Mouse (Mus musculus): ENCODE measurements at regions not wholly inside any gene's neighbourhood (a gene's known extent, or its start where the extent isn't known, plus 50 kb on each side); places are given as distances from the start of the nearest gene placed in this dataset.
A peak's percentile ranks its signal among the peaks of the same experiment; 100 is the strongest.

- peak; percentile 71 for ATAC-seq
These were observed 857.2 kb upstream of the Lrrc6 start for GRCm38 (mm10) chr15:67357867-67358266.

GRCm38 (mm10) chr15:67355334-67355733 lies 854.6 kb upstream of the Lrrc6 start:
- Histone ChIP-seq H3K27ac (ENCODE audit: low read length) (no peak overlapping the region), H3K4me2 (replicated peaks; ENCODE audit: low read depth, low read length) (no peak overlapping the region), H3K36me3 (ENCODE audit: insufficient read depth, low read length) (no peaks in the 10 kb centered on the region), H3K4me1 (ENCODE audit: insufficient read depth, low read depth, low read length) (no peaks in the 10 kb centered on the region), H3K27me3 (replicated peaks; ENCODE audit: insufficient read depth, low read length) (no peaks in the 10 kb centered on the region), H3K9me3 (ENCODE audit: low read length) (no peaks in the 10 kb centered on the region), H3K4me3 (ENCODE audit: low read depth, low read length) (no peak overlapping the region), H3K9ac (replicated peaks; ENCODE audit: low read depth) (no peak overlapping the region)
- no peak for TF ChIP-seq CTCF (IDR thresholded peaks at IDR 0.05)
- TF ChIP-seq EP300 (IDR thresholded peaks at IDR 0.05) = no peak
- DNase-seq (ENCODE audit: low spot score) (no peak), ATAC-seq (no peak)

More at GRCm38 (mm10) chr15:67357867-67358266, 857.2 kb upstream of the Lrrc6 start:
- Histone ChIP-seq H3K9ac (replicated peaks; ENCODE audit: low read depth) (no peak overlapping the region), H3K36me3 (ENCODE audit: insufficient read depth, low read length) (no peaks in the 10 kb centered on the region), H3K9me3 (ENCODE audit: low read length) (no peaks in the 10 kb centered on the region), H3K4me3 (ENCODE audit: low read depth, low read length) (no peak overlapping the region), H3K27me3 (replicated peaks; ENCODE audit: insufficient read depth, low read length) (no peaks in the 10 kb centered on the region), H3K27ac (ENCODE audit: low read length) (no peak overlapping the region), H3K4me2 (replicated peaks; ENCODE audit: low read depth, low read length) (no peak overlapping the region), H3K4me1 (ENCODE audit: insufficient read depth, low read depth, low read length) (peaks cover 3% of the 10 kb centered on the region; the same call in 1 of the 2 replicates)
- no peak for TF ChIP-seq EP300 (IDR thresholded peaks at IDR 0.05)
- 76% methylated on average over 3 of the region's 3 CpGs for WGBS
- peak; percentile 26 for DNase-seq (ENCODE audit: low spot score)

DNA sequence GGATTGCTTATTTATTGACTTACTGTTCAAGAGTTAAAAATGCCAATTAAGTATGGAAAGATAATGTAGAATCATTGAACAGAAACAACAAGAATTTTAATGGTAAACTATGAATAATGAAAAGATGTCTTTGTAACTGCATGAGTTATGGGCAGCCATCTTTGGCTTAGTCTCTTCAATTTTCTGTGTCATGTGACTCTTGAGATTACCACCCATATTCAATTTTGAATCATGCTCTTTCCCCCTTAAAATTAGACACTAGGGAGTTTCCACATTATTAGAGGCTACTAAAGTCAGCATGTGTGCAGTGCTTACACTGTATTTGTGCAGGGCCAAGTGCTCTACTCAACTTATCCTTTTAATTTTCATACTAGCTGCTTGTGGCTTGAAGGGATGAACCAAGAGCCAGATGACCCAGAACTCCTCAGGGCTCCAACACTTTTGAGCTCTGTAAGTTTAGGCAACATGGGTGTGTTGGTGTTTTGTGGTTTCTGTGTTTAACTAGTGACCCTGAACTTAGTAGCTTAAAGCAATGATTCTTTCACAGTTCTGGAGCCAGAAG lies 854.0 kb upstream of the Lrrc6 start:
- no peak overlapping the region for H3K9ac ChIP-seq (replicated peaks; ENCODE audit: low read depth)
- H3K36me3 ChIP-seq (ENCODE audit: insufficient read depth, low read length) = no peaks in the 10 kb centered on the region
- H3K27me3 ChIP-seq (replicated peaks; ENCODE audit: insufficient read depth, low read length) = no peaks in the 10 kb centered on the region
- TF ChIP-seq CTCF (IDR thresholded peaks at IDR 0.05) (no peak), EP300 (IDR thresholded peaks at IDR 0.05) (no peak)
- H3K9me3 ChIP-seq (ENCODE audit: low read length) = no peaks in the 10 kb centered on the region
- H3K27ac ChIP-seq (ENCODE audit: low read length) = no peak overlapping the region
- H3K4me2 ChIP-seq (replicated peaks; ENCODE audit: low read depth, low read length) = no peak overlapping the region
- no peaks in the 10 kb centered on the region for H3K4me1 ChIP-seq (ENCODE audit: insufficient read depth, low read depth, low read length)
- no peak overlapping the region for H3K4me3 ChIP-seq (ENCODE audit: low read depth, low read length)
- ATAC-seq = no peak
- no peak for DNase-seq (ENCODE audit: low spot score)

DNA sequence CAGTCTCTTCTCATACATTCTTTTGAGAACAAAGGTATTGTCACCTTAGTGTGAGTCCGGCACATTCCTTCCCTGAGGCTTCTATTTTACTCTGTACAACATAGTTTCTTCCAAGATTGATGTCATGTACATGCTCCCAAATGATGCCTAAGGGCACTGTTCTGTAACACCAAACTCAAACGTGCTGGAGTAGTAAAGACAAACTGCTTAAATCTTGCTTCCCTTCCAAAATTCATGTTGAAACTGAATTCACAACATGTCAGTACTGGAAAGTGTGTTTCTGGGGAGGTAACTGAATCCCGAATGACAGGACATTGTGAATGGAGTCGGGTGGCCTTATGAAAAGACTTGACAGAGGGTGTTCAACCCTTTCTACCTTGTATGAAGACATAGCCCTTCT lies 848.8 kb upstream of the Lrrc6 start:
- H3K4me3 ChIP-seq (ENCODE audit: low read depth, low read length) = no peak overlapping the region
- H3K4me2 ChIP-seq (replicated peaks; ENCODE audit: low read depth, low read length) = no peak overlapping the region
- H3K9me3 ChIP-seq (ENCODE audit: low read length) = no peaks in the 10 kb centered on the region
- DNase-seq (ENCODE audit: low spot score) (no peak), ATAC-seq (no peak)
- WGBS = 80% methylated on average over 4 of the region's 4 CpGs
- no peak for TF ChIP-seq EP300 (IDR thresholded peaks at IDR 0.05)
- no peak for TF ChIP-seq CTCF (IDR thresholded peaks at IDR 0.05)
- no peak overlapping the region for H3K9ac ChIP-seq (replicated peaks; ENCODE audit: low read depth)
- no peaks in the 10 kb centered on the region for H3K27me3 ChIP-seq (replicated peaks; ENCODE audit: insufficient read depth, low read length)
- H3K4me1 ChIP-seq (ENCODE audit: insufficient read depth, low read depth, low read length) = no peaks in the 10 kb centered on the region
- no peak overlapping the region for H3K27ac ChIP-seq (ENCODE audit: low read length)
- H3K36me3 ChIP-seq (ENCODE audit: insufficient read depth, low read length) = no peaks in the 10 kb centered on the region

- Histone ChIP-seq H3K4me2 (replicated peaks; ENCODE audit: low read depth, low read length) (no peak overlapping the region), H3K9ac (replicated peaks; ENCODE audit: low read depth) (no peak overlapping the region), H3K36me3 (ENCODE audit: insufficient read depth, low read length) (no peaks in the 10 kb centered on the region), H3K27me3 (replicated peaks; ENCODE audit: insufficient read depth, low read length) (no peaks in the 10 kb centered on the region), H3K4me1 (ENCODE audit: insufficient read depth, low read depth, low read length) (no peaks in the 10 kb centered on the region), H3K9me3 (ENCODE audit: low read length) (no peaks in the 10 kb centered on the region), H3K4me3 (ENCODE audit: low read depth, low read length) (no peak overlapping the region), H3K27ac (ENCODE audit: low read length) (no peak overlapping the region)
- no peak for ATAC-seq
- DNase-seq (ENCODE audit: low spot score) = no peak
- TF ChIP-seq EP300 (IDR thresholded peaks at IDR 0.05) (no peak), CTCF (IDR thresholded peaks at IDR 0.05) (no peak)
- 70% methylated on average over 7 of the region's 7 CpGs for WGBS
These were observed 844.8 kb upstream of the Lrrc6 start for GRCm38 (mm10) chr15:67345179-67346148.

- no peaks in the 10 kb centered on the region for H3K36me3 ChIP-seq (ENCODE audit: insufficient read depth, low read length)
- no peak overlapping the region for H3K27ac ChIP-seq (ENCODE audit: low read length)
- WGBS = 81% methylated on average over 3 of the region's 3 CpGs
- TF ChIP-seq CTCF (IDR thresholded peaks at IDR 0.05) = no peak
- TF ChIP-seq EP300 (IDR thresholded peaks at IDR 0.05) = no peak
- no peak overlapping the region for H3K4me3 ChIP-seq (ENCODE audit: low read depth, low read length)
- DNase-seq (ENCODE audit: low spot score) (no peak), ATAC-seq (no peak)
- no peak overlapping the region for H3K9ac ChIP-seq (replicated peaks; ENCODE audit: low read depth)
- H3K9me3 ChIP-seq (ENCODE audit: low read length) = no peaks in the 10 kb centered on the region
- H3K4me2 ChIP-seq (replicated peaks; ENCODE audit: low read depth, low read length) = no peak overlapping the region
- no peaks in the 10 kb centered on the region for H3K27me3 ChIP-seq (replicated peaks; ENCODE audit: insufficient read depth, low read length)
- no peaks in the 10 kb centered on the region for H3K4me1 ChIP-seq (ENCODE audit: insufficient read depth, low read depth, low read length)
These were observed 841.3 kb upstream of the Lrrc6 start for GRCm38 (mm10) chr15:67342050-67342449.

All from lung, postnatal 0 days (tissue).